Mouse (Mus musculus) brain, adult 2 months (tissue): Measurements from ENCODE around the gene Cacna1a.

ENCODE experiments used
- DNase-seq: peaks from one replicate; pipeline ENCODE4 v3.0.0; 2011; ENCODE audit warnings: low read depth, low spot score

The Cacna1a gene

GRCm38 (mm10) chr8:84471271-84471995 is 83.2 kb downstream of the Cacna1a start:
- peak; percentile 88 for DNase-seq

DNA sequence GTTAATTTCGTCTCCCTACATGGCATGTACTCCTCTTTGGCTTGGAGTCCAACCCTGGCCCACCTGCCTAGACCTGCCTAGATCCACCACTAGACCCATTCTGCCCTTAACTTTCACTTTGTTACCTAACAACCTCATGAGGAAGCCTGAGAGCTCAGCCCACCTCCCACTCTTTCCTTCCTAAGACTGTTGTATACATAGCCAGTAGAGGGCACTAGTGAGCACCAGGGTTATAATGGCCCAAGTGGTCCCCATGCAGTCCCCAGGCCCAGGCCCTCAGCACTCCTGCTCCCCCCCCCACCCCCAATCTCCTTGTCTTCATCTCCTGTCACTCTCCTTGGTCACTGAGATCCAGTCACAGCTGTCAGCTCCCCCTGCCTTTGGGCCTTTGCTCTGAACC is 86.2 kb downstream of the Cacna1a start:
- no peak for DNase-seq

GRCm38 (mm10) chr8:84477341-84477740 is 89.1 kb downstream of the Cacna1a start:
- DNase-seq = peak; percentile 79

DNA sequence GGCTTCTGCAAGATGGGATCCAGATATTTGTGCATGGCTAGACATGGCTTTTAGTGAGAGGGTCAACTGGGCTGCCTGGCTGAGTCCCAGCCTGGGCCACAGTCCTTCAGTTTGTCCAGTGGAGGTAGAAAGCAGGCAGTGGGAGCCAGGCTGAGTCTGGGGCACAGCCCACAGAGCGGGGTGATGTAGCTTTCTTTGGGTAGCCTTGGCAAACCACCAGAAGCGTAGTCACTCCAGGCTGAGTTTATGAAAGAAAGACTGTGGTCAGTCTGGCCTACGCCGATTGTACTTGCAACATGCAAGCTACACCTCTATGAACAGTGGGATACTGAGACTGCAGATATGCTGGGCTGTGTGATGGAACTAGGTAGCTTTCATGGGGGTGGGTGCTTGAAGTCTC is 94.8 kb downstream of the Cacna1a start:
- peak; percentile 61 for DNase-seq

- no peak for DNase-seq
These were observed 97.1 kb downstream of the Cacna1a start for GRCm38 (mm10) chr8:84485366-84485765.

GRCm38 (mm10) chr8:84485864-84486263 is 97.6 kb downstream of the Cacna1a start:
- peak; percentile 98 for DNase-seq

GRCm38 (mm10) chr8:84489223-84489622 is 101.0 kb downstream of the Cacna1a start:
- peak; percentile 81 for DNase-seq

- peak; percentile 96 for DNase-seq
These were observed 106.4 kb downstream of the Cacna1a start for GRCm38 (mm10) chr8:84494541-84495084.

DNA sequence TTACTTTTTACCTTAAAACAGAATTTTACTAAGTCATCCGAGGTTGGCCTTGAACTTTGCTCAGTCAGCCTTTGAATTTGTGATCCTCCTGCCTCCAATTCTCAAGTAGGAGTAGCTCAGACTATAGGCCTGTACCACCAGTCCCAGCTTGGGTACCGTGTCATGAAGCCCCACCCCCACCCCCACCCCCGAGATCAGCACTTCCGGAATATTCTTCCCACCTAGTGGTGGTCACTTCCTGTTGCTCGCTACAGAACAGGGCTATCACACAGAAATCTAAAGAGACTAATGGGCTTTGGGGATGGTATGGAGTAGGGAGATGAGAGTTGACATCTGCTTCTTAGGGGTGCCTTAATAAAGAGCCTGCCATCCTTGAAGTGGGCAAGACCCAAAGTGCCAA is 112.9 kb downstream of the Cacna1a start:
- DNase-seq = no peak

- peak; percentile 88 for DNase-seq
These were observed 113.5 kb downstream of the Cacna1a start for GRCm38 (mm10) chr8:84501671-84502308.

GRCm38 (mm10) chr8:84502638-84503037 is 114.4 kb downstream of the Cacna1a start:
- peak; percentile 65 for DNase-seq

- DNase-seq = no peak
These were observed 119.0 kb downstream of the Cacna1a start for GRCm38 (mm10) chr8:84507220-84507619.

GRCm38 (mm10) chr8:84509764-84510163 is 121.5 kb downstream of the Cacna1a start:
- DNase-seq = peak; percentile 48

DNA sequence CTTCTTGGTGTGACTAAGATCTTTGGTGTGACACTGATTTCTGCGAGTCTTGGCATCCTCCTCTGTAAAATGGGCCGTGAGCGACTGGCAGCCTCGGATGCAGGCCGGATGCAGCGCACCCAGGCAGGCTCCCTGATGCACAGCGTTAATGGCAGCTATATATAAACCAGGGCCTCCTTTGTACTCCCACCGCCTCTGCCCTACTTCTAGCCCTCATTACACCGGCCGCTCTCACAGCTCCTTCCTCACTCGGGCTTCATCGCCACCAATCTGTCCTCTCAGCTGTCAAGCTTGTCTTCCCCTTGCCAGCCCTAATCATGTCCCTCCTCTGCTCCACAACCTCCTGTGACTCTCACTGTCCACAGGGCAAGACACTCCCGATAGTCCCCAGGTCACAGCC is 123.4 kb downstream of the Cacna1a start:
- peak; percentile 84 for DNase-seq

- peak; percentile 73 for DNase-seq
These were observed 125.5 kb downstream of the Cacna1a start for GRCm38 (mm10) chr8:84513765-84514164.

- peak; percentile 44 for DNase-seq
These were observed 129.9 kb downstream of the Cacna1a start for GRCm38 (mm10) chr8:84518180-84518579.

DNA sequence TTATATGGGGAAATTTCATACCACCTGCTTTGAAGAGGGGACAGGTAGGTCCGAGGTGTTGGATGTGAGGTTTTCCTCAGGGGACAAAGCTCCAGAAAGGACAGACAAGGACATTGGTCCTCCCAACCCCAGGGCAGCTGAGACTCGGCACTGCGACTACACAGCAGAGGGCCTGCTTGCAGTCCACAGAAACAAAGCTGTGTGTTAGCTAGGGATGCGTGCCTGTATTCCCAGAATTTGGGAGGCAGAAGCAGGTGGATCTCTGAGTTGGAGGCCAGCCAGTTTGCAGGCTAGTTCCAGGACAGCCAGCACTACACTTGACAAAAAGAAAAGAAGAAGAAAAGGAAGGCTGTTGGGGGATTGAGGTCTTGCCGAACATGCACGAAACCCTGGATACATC is 130.5 kb downstream of the Cacna1a start:
- no peak for DNase-seq

GRCm38 (mm10) chr8:84519767-84520626 is 131.8 kb downstream of the Cacna1a start:
- peak; percentile 86 for DNase-seq

DNA sequence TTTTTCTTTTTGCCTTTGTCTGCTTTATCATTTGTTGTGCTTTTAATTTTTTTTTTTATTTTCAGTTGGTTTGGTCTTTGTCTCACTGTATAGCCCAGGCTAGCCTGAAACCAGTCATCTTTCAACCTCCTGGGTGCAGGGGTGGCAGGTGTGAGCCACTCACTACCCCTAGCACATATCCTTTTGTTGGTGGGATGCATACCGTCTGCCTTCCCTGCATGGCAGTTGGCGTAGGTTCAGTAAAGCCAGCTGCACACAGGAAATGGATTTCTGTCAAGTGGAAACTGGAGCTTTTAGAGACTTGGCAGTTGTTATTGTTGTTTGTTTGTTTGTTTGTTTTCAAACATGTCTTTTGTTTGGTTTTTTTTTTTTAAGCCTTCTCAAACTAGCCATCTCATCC is 132.8 kb downstream of the Cacna1a start:
- DNase-seq = peak; percentile 62

DNA sequence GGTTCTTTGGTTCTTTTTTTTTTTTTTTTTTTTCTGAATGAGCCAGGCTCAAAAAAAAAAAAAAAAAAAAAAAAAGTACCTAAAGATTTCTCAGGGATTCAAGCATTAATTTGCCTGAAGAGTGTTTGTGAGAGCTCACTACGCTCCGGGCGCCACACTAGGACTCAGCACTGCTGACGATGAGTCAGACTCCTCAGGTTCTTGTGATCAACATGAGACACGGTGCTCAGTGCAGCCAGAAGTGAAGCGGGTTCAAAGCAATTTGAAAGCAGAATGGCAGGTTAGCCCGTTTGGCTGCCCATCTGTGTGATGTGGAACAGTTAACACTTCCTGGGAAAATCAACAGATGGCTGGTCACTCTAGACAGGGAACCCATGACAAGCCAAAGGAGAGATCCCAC is 139.8 kb downstream of the Cacna1a start:
- peak; percentile 82 for DNase-seq

DNA sequence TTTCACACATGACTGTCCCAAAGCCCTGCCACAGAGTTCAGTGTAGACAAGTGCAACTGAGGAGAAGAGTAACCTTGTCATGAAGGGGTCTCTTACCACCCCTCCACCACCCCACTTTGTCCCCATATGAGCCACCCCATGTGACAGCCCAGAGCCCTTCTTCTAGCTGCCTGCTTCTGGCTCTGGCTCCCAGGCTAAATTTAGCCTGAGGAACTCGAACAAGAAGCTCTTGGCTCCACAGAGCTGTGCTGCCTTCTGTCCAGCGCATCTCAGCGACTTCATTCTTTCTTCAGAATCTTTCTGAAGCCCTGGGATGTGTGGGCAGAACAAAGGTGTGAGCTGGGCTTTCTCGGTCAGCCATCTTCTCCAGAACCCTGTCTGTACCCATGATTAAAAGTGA is 141.3 kb downstream of the Cacna1a start:
- DNase-seq = peak; percentile 85

DNA sequence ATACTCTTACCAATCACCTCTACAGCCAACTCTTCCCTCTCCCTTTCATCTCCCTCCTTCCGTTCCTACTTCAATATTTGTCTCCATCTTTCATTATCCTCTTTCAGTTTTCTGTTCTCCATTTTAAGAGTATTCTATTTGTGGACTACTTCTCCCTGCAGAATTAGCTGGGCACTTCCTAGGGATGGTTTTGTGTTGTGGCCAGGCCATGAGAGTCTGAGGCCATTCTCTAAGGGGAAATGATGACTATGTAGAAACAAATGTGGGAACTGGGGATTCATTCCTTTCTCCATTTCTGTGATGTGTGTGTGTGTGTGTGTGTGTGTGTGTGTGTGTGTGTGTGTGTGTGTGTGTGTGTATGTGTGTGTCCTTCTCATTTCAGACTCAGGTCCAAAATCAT is 144.5 kb downstream of the Cacna1a start:
- no peak for DNase-seq
